Mouse (Mus musculus) heart, embryonic 15.5 days (tissue): Measurements from ENCODE around the gene Mrtfa. TPM values are rescaled to one million over a fixed set of nuclear protein-coding genes. Genes with fewer than 3 reads are reported as not detected.

Source experiments
- ATAC-seq: fragments of 200-750 bp; cut with Nextera tagmentation; replicated peaks from 2 replicates; pipeline ENCODE4 v1.8.0; 2017; ENCODE audit warnings: low read depth, moderate TSS enrichment; ENCODE audit not compliant: insufficient number of reproducible peaks, insufficient read depth, low FRiP score
- H3K27ac ChIP-seq: fragments of 300-500 bp; sonication (generic); 2 replicates; pipeline ENCODE4 v1.5.1; 2015; ENCODE audit warnings: mild to moderate bottlenecking, inconsistent platforms
- H3K27me3 ChIP-seq: fragments of 300-500 bp; sonication (generic); 2 replicates; pipeline ENCODE4 v1.6.1; 2015; ENCODE audit warnings: inconsistent platforms
- H3K36me3 ChIP-seq: fragments of 300-500 bp; sonication (generic); 2 replicates; pipeline ENCODE4 v1.6.1; 2015; ENCODE audit warnings: mild to moderate bottlenecking, inconsistent platforms
- H3K4me1 ChIP-seq: fragments of 300-500 bp; sonication (generic); replicated peaks from 2 replicates; pipeline ENCODE4 v1.6.1; 2015; ENCODE audit warnings: inconsistent platforms
- H3K4me2 ChIP-seq: fragments of 300-500 bp; sonication (generic); 2 replicates; pipeline ENCODE4 v1.6.1; 2015; ENCODE audit warnings: inconsistent platforms, mild to moderate bottlenecking, moderate library complexity
- H3K4me3 ChIP-seq: fragments of 300-500 bp; sonication (generic); 2 replicates; pipeline ENCODE4 v1.5.1; 2015; ENCODE audit warnings: mild to moderate bottlenecking, inconsistent platforms
- H3K9ac ChIP-seq: fragments of 300-500 bp; sonication (generic); 2 replicates; pipeline ENCODE4 v1.6.1; 2015; ENCODE audit warnings: mild to moderate bottlenecking, inconsistent platforms
- H3K9me3 ChIP-seq: fragments of 300-500 bp; sonication (generic); replicated peaks from 2 replicates; pipeline ENCODE4 v1.6.1; 2016; ENCODE audit warnings: inconsistent platforms
- WGBS: fragments of 180-500 bp; shearing (Covaris S2); methylation state at CpG from one replicate; pipeline ENCODE4 v1.1.7; 2015; ENCODE audit warnings: mixed read lengths; 5-methylcytosine and 5-hydroxymethylcytosine counted together
- polyA plus RNA-seq: library from polyadenylated mRNA; unstranded; fragments of >200 nt; fragmentation: Nextera tagmentation; extraction: Ambion mirVana; gene quantifications from 2 replicates; pipeline ENCODE4 v1.2.1, GENCODE M21; 2015

Gene Mrtfa
- polyA plus RNA-seq, 1 experiment from 2014 or later, result 11.4 TPM

- WGBS, result 15% methylated on average over 8 of the region's 8 CpGs
- Histone ChIP-seq H3K27ac (peak overlapping the region; percentile 17; the same call in 1 of the 2 replicates), H3K36me3 (no peaks in the 10 kb centered on the region), H3K4me3 (no peak overlapping the region), H3K9me3 (no peaks in the 10 kb centered on the region), H3K27me3 (no peaks in the 10 kb centered on the region), H3K4me2 (0 out of 2 replicates have a peak overlapping the region, but pooled peaks have one; percentile 29), H3K9ac (no peak overlapping the region), H3K4me1 (peaks cover 13% of the 10 kb centered on the region)
- ATAC-seq, result peak; percentile 76
These were observed 163.0 kb downstream of the Mrtfa start for GRCm38 (mm10) chr15:81027378-81028173.

- Histone ChIP-seq H3K4me3 (no peak overlapping the region), H3K9ac (no peak overlapping the region), H3K36me3 (no peaks in the 10 kb centered on the region), H3K9me3 (no peaks in the 10 kb centered on the region), H3K27ac (peak overlapping the region; percentile 17; the same call in 1 of the 2 replicates), H3K4me1 (peaks cover 13% of the 10 kb centered on the region), H3K4me2 (0 out of 2 replicates have a peak overlapping the region, but pooled peaks have one; percentile 29), H3K27me3 (no peaks in the 10 kb centered on the region)
- 66% methylated on average over 5 of the region's 5 CpGs for WGBS
- no peak for ATAC-seq
These were observed 163.7 kb downstream of the Mrtfa start for GRCm38 (mm10) chr15:81026901-81027300.

- WGBS, result 89% methylated on average over 9 of the region's 9 CpGs
These were observed 166.7 kb downstream of the Mrtfa start for GRCm38 (mm10) chr15:81023842-81024241.

GRCm38 (mm10) chr15:81022437-81022836 is 168.1 kb downstream of the Mrtfa start:
- Histone ChIP-seq H3K9me3 (no peaks in the 10 kb centered on the region), H3K4me1 (peaks cover 9% of the 10 kb centered on the region), H3K36me3 (peaks cover 24% of the 10 kb centered on the region), H3K4me2 (no peak overlapping the region), H3K27ac (no peak overlapping the region), H3K9ac (no peak overlapping the region), H3K4me3 (no peak overlapping the region), H3K27me3 (no peaks in the 10 kb centered on the region)
- ATAC-seq, result no peak
- 82% methylated on average over 7 of the region's 7 CpGs for WGBS

More at GRCm38 (mm10) chr15:81023842-81024241, 166.7 kb downstream of the Mrtfa start:
- H3K9ac ChIP-seq, result no peak overlapping the region
- no peak overlapping the region for H3K4me2 ChIP-seq
- H3K4me3 ChIP-seq, result no peak overlapping the region
- no peak for ATAC-seq
- peaks cover 10% of the 10 kb centered on the region for H3K36me3 ChIP-seq
- no peak overlapping the region for H3K27ac ChIP-seq
- peaks cover 13% of the 10 kb centered on the region for H3K4me1 ChIP-seq
- no peaks in the 10 kb centered on the region for H3K9me3 ChIP-seq
- no peaks in the 10 kb centered on the region for H3K27me3 ChIP-seq

GRCm38 (mm10) chr15:81021377-81021776 is 169.2 kb downstream of the Mrtfa start:
- Histone ChIP-seq H3K9me3 (no peaks in the 10 kb centered on the region), H3K4me3 (no peak overlapping the region), H3K36me3 (peaks cover 33% of the 10 kb centered on the region), H3K4me2 (no peak overlapping the region), H3K4me1 (no peaks in the 10 kb centered on the region), H3K9ac (no peak overlapping the region), H3K27me3 (no peaks in the 10 kb centered on the region), H3K27ac (no peak overlapping the region)
- WGBS, result 60% methylated on average over 6 of the region's 6 CpGs
- no peak; the same call in 1 of the 2 replicates for ATAC-seq

GRCm38 (mm10) chr15:81017308-81017707 is 173.2 kb downstream of the Mrtfa start:
- Histone ChIP-seq H3K27me3 (no peaks in the 10 kb centered on the region), H3K4me2 (no peak overlapping the region), H3K27ac (no peak overlapping the region), H3K9ac (no peak overlapping the region), H3K4me1 (no peaks in the 10 kb centered on the region), H3K9me3 (no peaks in the 10 kb centered on the region), H3K36me3 (peaks cover 66% of the 10 kb centered on the region), H3K4me3 (no peak overlapping the region)
- no peak for ATAC-seq
- 87% methylated on average over 7 of the region's 7 CpGs for WGBS

GRCm38 (mm10) chr15:81016488-81016887 is 174.1 kb downstream of the Mrtfa start:
- peaks cover 68% of the 10 kb centered on the region for H3K36me3 ChIP-seq
- H3K9me3 ChIP-seq, result no peaks in the 10 kb centered on the region

GRCm38 (mm10) chr15:81015068-81015744 is 175.4 kb downstream of the Mrtfa start:
- ATAC-seq, result no peak
- no peaks in the 10 kb centered on the region for H3K4me1 ChIP-seq
- 81% methylated on average over 5 of the region's 5 CpGs for WGBS
- no peaks in the 10 kb centered on the region for H3K27me3 ChIP-seq
- H3K27ac ChIP-seq, result no peak overlapping the region
- no peak overlapping the region for H3K4me2 ChIP-seq
- H3K9ac ChIP-seq, result no peak overlapping the region
- no peak overlapping the region for H3K4me3 ChIP-seq
- peaks cover 71% of the 10 kb centered on the region for H3K36me3 ChIP-seq
- H3K9me3 ChIP-seq, result no peaks in the 10 kb centered on the region

More at GRCm38 (mm10) chr15:81016488-81016887, 174.1 kb downstream of the Mrtfa start:
- ATAC-seq, result no peak
- Histone ChIP-seq H3K4me3 (no peak overlapping the region), H3K9ac (no peak overlapping the region), H3K27ac (no peak overlapping the region), H3K27me3 (no peaks in the 10 kb centered on the region), H3K4me2 (no peak overlapping the region), H3K4me1 (no peaks in the 10 kb centered on the region)
- 87% methylated on average over 10 of the region's 10 CpGs for WGBS

GRCm38 (mm10) chr15:81013186-81013585 is 177.4 kb downstream of the Mrtfa start:
- Histone ChIP-seq H3K4me2 (no peak overlapping the region), H3K27ac (no peak overlapping the region), H3K9me3 (no peaks in the 10 kb centered on the region), H3K4me1 (no peaks in the 10 kb centered on the region), H3K27me3 (no peaks in the 10 kb centered on the region), H3K9ac (no peak overlapping the region), H3K36me3 (peaks cover 55% of the 10 kb centered on the region), H3K4me3 (no peak overlapping the region)
- ATAC-seq, result no peak
- WGBS, result 87% methylated on average over 7 of the region's 7 CpGs

- H3K27ac ChIP-seq, result no peak overlapping the region
- 89% methylated on average over 4 of the region's 4 CpGs for WGBS
- H3K9me3 ChIP-seq, result no peaks in the 10 kb centered on the region
- H3K4me2 ChIP-seq, result no peak overlapping the region
- H3K4me3 ChIP-seq, result no peak overlapping the region
- H3K4me1 ChIP-seq, result no peaks in the 10 kb centered on the region
- H3K36me3 ChIP-seq, result peaks cover 48% of the 10 kb centered on the region
- H3K9ac ChIP-seq, result no peak overlapping the region
- H3K27me3 ChIP-seq, result no peaks in the 10 kb centered on the region
- ATAC-seq, result no peak
These were observed 178.2 kb downstream of the Mrtfa start for GRCm38 (mm10) chr15:81012359-81012758.

GRCm38 (mm10) chr15:81011523-81011922 is 179.0 kb downstream of the Mrtfa start:
- Histone ChIP-seq H3K4me3 (no peak overlapping the region), H3K27me3 (no peaks in the 10 kb centered on the region), H3K27ac (no peak overlapping the region), H3K36me3 (peaks cover 40% of the 10 kb centered on the region), H3K4me1 (no peaks in the 10 kb centered on the region), H3K9ac (no peak overlapping the region), H3K4me2 (no peak overlapping the region), H3K9me3 (no peaks in the 10 kb centered on the region)
- 60% methylated on average over 3 of the region's 3 CpGs for WGBS
- no peak for ATAC-seq
